Mouse (Mus musculus): ENCODE data around the gene Nploc4.

Gene Nploc4

GRCm38 (mm10) chr11:120377337-120377736, 60.2 kb downstream of the Nploc4 start:
- peak; percentile 40 to 57 for DNase-seq

GRCm38 (mm10) chr11:120376302-120377160, 61.0 kb downstream of the Nploc4 start:
- DNase-seq = no peak

GRCm38 (mm10) chr11:120375324-120375723, 62.2 kb downstream of the Nploc4 start:
- DNase-seq = no peak

GRCm38 (mm10) chr11:120373820-120374586, 63.5 kb downstream of the Nploc4 start:
- DNase-seq = peak in 1 of 2 experiments; percentile 68

GRCm38 (mm10) chr11:120373025-120373424, 64.5 kb downstream of the Nploc4 start:
- DNase-seq = peak in 1 of 2 experiments; percentile 48

- DNase-seq = peak; percentile 79 to 82
Observed at GRCm38 (mm10) chr11:120369656-120370055, 67.9 kb downstream of the Nploc4 start.

GRCm38 (mm10) chr11:120366443-120367027, 71.0 kb downstream of the Nploc4 start:
- DNase-seq = no peak

- no peak for DNase-seq
Observed at GRCm38 (mm10) chr11:120362891-120363290, 74.6 kb downstream of the Nploc4 start.

GRCm38 (mm10) chr11:120361295-120361694, 76.2 kb downstream of the Nploc4 start, which contains the start of gene Fscn2:
Gene Fscn2, plus strand, starts transcription at chr11:120361534.
- peak in 1 of 2 experiments; percentile 16 for DNase-seq

GRCm38 (mm10) chr11:120360755-120361154, 76.8 kb downstream of the Nploc4 start:
- DNase-seq = peak in 1 of 2 experiments; percentile 17

- DNase-seq = peak in 1 of 2 experiments; percentile 60
Observed at GRCm38 (mm10) chr11:120360062-120360461, 77.4 kb downstream of the Nploc4 start.

GRCm38 (mm10) chr11:120359391-120359790, 78.1 kb downstream of the Nploc4 start:
- DNase-seq = peak in 1 of 2 experiments; percentile 32

- peak; percentile 87 to 91 for DNase-seq
Observed at GRCm38 (mm10) chr11:120357791-120358401, 79.6 kb downstream of the Nploc4 start.

GRCm38 (mm10) chr11:120356900-120357299, 80.6 kb downstream of the Nploc4 start:
- DNase-seq = no peak

GRCm38 (mm10) chr11:120356319-120356840, 81.1 kb downstream of the Nploc4 start:
- DNase-seq = no peak

GRCm38 (mm10) chr11:120355277-120356039, 82.0 kb downstream of the Nploc4 start:
- peak in 1 of 2 experiments; percentile 16 for DNase-seq

- DNase-seq = peak in 1 of 2 experiments; percentile 19
Observed at GRCm38 (mm10) chr11:120354304-120355276, 82.9 kb downstream of the Nploc4 start.

- peak; percentile 92 to 93 for DNase-seq
Observed at GRCm38 (mm10) chr11:120353500-120354303, 83.8 kb downstream of the Nploc4 start.

- peak; percentile 67 to 72 for DNase-seq
Observed at GRCm38 (mm10) chr11:120352571-120353290, 84.8 kb downstream of the Nploc4 start.

Data from lung, postnatal 4 days (tissue).